Comparison of ENCODE assay signal across 37 mouse cellular contexts in the genomic region with DNA sequence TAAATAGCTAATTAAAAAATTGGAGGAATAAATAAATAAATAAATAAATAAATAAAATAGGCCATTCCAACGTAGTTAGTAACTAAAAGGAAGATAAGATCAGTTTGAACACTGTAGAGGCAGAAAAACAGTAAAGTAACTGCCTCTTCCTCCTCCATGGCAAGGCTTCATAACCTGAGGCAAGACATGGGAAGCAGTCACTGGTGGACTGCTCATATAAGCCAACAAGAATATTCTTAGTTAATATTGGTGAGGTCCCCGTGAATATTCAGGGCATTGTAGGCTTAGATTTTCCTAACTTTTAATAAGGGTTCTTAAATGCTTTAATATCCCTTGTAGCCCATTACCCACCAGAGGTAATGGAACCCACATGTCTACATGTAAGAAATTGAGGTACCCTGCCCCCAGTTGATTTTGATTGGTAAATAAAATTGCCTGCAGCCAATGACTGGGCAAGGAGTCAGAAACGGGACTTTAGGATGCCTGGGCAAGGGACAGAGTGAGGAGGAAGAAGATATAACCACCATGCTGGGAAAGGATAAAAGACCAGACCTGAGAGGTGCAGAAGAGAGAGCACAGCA. TPM values are rescaled to one million over a fixed set of nuclear protein-coding genes. Genes with fewer than 3 reads are reported as not detected.
"Had no signal": no experiment of that assay in that cellular context is flagged by ENCODE, and none has a peak within 500 bp of the region (broad histone marks: within the 10 kb centered on the region; RNA-seq: fewer than 3 reads in every experiment).

No protein-coding gene starts in this region.

- H3K27ac ChIP-seq: embryonic facial prominence, embryonic 10.5 days; embryonic facial prominence, embryonic 12.5 days; embryonic facial prominence, embryonic 13.5 days; embryonic facial prominence, embryonic 15.5 days; forebrain, embryonic 10.5 days; forebrain, embryonic 12.5 days; forebrain, embryonic 13.5 days; forebrain, embryonic 15.5 days; gastrocnemius, adult 2 months; heart, adult 2 months had no signal

- H3K36me3 ChIP-seq: embryonic facial prominence, embryonic 10.5 days; embryonic facial prominence, embryonic 12.5 days; embryonic facial prominence, embryonic 13.5 days; embryonic facial prominence, embryonic 15.5 days; forebrain, embryonic 10.5 days; forebrain, embryonic 12.5 days; forebrain, embryonic 15.5 days had no signal

- ATAC-seq: forebrain, embryonic 13.5 days; forebrain, embryonic 14.5 days; forebrain, embryonic 15.5 days; forebrain, embryonic 16.5 days; forebrain, postnatal 0 days had no signal

- H3K9me3 ChIP-seq: embryonic facial prominence, embryonic 10.5 days; embryonic facial prominence, embryonic 13.5 days; embryonic facial prominence, embryonic 15.5 days; forebrain, embryonic 12.5 days; forebrain, embryonic 13.5 days; forebrain, embryonic 15.5 days had no signal

- H3K4me3 ChIP-seq: embryonic facial prominence, embryonic 10.5 days; embryonic facial prominence, embryonic 12.5 days; embryonic facial prominence, embryonic 13.5 days; embryonic facial prominence, embryonic 15.5 days; erythroblast, embryonic 14.5 days; forebrain, embryonic 10.5 days; forebrain, embryonic 12.5 days; forebrain, embryonic 13.5 days; forebrain, embryonic 15.5 days; gastrocnemius, adult 2 months; heart, adult 2 months had no signal

- DNase-seq: cerebellum, adult 8-10 months; cerebellum, adult 9-10 months; cerebellum, adult 9-11 months; cerebellum, postnatal 10 days; cerebellum, postnatal 14 days; cerebellum, postnatal 25 days; cerebellum, postnatal 36 days; embryo, embryonic 11 days; forebrain, postnatal 0 days; gastrocnemius, adult 2 months; gastrocnemius, postnatal 10 days; gastrocnemius, postnatal 14 days; gastrocnemius, postnatal 25 days; gastrocnemius, postnatal 36 days; heart, adult 11 months; heart, adult 18-20 months; heart, adult 2 months had no signal

- H3K9ac ChIP-seq: embryonic facial prominence, embryonic 12.5 days; embryonic facial prominence, embryonic 13.5 days; embryonic facial prominence, embryonic 15.5 days; forebrain, embryonic 12.5 days; forebrain, embryonic 13.5 days; forebrain, embryonic 15.5 days; forebrain, postnatal 0 days had no signal

- H3K4me1 ChIP-seq: embryonic facial prominence, embryonic 10.5 days; embryonic facial prominence, embryonic 12.5 days; embryonic facial prominence, embryonic 13.5 days; embryonic facial prominence, embryonic 15.5 days; forebrain, embryonic 10.5 days; forebrain, embryonic 12.5 days; forebrain, embryonic 13.5 days; forebrain, embryonic 15.5 days had no signal

- H3K27me3 ChIP-seq: embryonic facial prominence, embryonic 12.5 days; embryonic facial prominence, embryonic 13.5 days; embryonic facial prominence, embryonic 15.5 days; forebrain, embryonic 12.5 days; forebrain, embryonic 13.5 days; forebrain, embryonic 15.5 days had no signal

- H3K4me2 ChIP-seq: embryonic facial prominence, embryonic 12.5 days; embryonic facial prominence, embryonic 13.5 days; embryonic facial prominence, embryonic 15.5 days; forebrain, embryonic 12.5 days; forebrain, embryonic 13.5 days; forebrain, embryonic 15.5 days had no signal

RNA-seq across cellular contexts. Expression of a gene that starts 35.1 kb away (rescaled TPM):
- total RNA-seq: common myeloid progenitor, adult 5-6 weeks; forebrain, postnatal 0 days; gastrocnemius, adult 18-20 months; gastrocnemius, adult 2 months; gastrocnemius, adult 8-10 months; gastrocnemius, postnatal 10 days; gastrocnemius, postnatal 14 days; gastrocnemius, postnatal 25 days; gastrocnemius, postnatal 36 days; gastrocnemius, postnatal 4 days; granulocyte monocyte progenitor cell, adult 5-6 weeks; heart, adult 18-20 months; heart, adult 2 months had no signal
- polyA plus RNA-seq: cortical plate, adult 2 months; embryonic facial prominence, embryonic 10.5 days; embryonic facial prominence, embryonic 11.5 days; embryonic facial prominence, embryonic 12.5 days; embryonic facial prominence, embryonic 13.5 days; erythroblast, embryonic 14.5 days; forebrain, embryonic 10.5 days; forebrain, embryonic 11.5 days; forebrain, embryonic 12.5 days; forebrain, embryonic 13.5 days; forebrain, embryonic 14.5 days; forebrain, embryonic 15.5 days; forebrain, embryonic 16.5 days; forebrain, postnatal 0 days; gonadal fat pad, adult 2 months; heart, adult 2 months had no signal
